ENCODE assay signal across 13 mouse cellular contexts in the genomic region with DNA sequence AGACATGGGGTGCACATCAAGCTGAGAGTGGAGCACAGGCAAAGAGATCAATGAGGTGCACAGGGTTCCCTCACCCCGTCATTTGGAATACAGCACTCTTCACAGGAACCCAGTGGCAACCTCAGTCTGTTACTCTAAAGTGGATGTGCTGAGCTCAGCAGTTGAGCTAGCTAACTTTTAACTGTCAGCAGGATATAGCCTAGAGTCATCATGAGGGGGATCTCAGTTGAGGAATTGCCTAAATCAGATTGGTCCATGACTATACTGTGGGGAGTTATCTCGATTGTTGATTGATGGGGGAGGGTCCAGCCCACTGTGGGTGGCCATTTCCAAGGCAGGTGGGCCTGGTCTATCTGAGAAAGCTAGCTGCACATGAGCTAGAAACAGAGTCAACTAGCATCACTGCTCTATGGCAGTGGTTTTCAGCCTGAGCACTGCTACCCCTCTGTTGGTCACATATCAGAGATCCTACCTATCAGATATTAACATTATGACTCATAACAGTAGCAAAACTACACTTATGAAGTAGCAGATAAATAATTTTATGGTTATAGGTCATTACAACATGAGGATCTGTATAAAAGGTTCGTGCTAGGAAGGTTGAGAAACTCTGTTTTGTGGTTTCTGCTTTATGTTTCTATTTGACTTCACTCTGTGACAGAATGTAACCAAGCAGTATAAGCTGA.
DNase-seq lines count a peak whose midpoint lies in the region; ATAC-seq lines count a peak whose summit lies in the region.
"Had no signal": no experiment of that assay in that cellular context is flagged by ENCODE, and none has a peak within 500 bp of the region (broad histone marks: within the 10 kb centered on the region; RNA-seq: fewer than 3 reads in every experiment).

No protein-coding gene starts in this region.

- peak; percentile 33 for DNase-seq in kidney, adult 9 months
- no peak for DNase-seq in kidney, adult 11 months
- peak; percentile 8 for DNase-seq in CD4-positive, CD25-positive, alpha-beta regulatory T cell, adult 2 months (ENCODE audit: low read depth, low spot score)
- no peak for DNase-seq in spleen, adult 18-20 months
- DNase-seq: adrenal gland, adult 8-10 months; cerebellum, adult 11 months; cerebellum, adult 8-10 months; cerebellum, postnatal 14 days; gastrocnemius, postnatal 10 days had no signal

- peak; percentile 28 for ATAC-seq in activated CD4-positive, CD25-positive, alpha-beta regulatory T cell, adult 4 months
- no peak for ATAC-seq in frontal cortex, adult (ENCODE audit: low TSS enrichment)
- ATAC-seq: forebrain, embryonic 15.5 days; Patski had no signal

Comparison
In these comparisons a context has a peak if more than half of its experiments do, and no peak if none do; other contexts are left out.
1. DNase-seq: peak in kidney, adult 9 months (single experiment) and CD4-positive, CD25-positive, alpha-beta regulatory T cell, adult 2 months (single experiment); none in kidney, adult 11 months (single experiment) and spleen, adult 18-20 months (0 of 2).